8 mouse cellular contexts compared by ENCODE assay signal in the genomic region with DNA sequence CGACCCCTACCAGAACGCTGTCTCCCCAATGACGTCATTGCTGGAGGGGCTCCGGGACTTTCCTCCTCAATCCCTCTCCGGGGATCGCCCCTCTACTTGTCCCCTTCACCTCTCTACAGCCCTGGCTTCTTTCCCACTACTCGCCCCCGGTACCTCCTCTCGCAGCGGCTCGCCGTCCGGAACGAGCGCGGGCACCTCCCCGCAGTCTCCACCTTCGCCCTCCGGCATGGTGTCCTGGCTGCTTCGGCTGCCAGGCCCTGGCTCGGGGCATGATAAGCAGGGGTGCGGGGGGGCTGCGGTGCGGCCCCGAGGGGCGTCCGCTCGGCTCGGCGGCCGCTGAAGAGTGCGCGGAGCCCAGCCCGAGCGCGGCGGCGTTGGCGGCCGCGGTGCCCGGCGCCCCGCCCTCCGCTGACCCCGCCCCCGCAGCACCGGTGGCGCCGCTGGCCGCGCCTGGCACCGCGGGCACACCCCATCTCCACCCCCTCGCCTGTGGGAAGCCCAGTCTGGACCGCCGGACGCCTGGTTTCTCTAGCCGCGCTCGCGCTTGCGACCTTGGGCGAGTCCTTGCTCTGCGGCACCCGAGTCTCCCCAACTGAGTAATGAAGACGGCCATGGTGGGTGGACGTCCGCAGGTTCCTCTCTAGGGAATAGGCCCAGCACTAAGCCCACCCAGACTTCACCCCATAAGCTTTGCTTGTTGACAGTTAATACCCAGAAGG. TPM values are rescaled to one million over a fixed set of nuclear protein-coding genes. Genes with fewer than 3 reads are reported as not detected.
DNase-seq lines count a peak whose midpoint lies in the region; ATAC-seq and TF ChIP-seq lines count a peak whose summit lies in the region.

A gene (minus strand): TSS at position 387 of the 719 bp plus-strand sequence.

- H3K9ac ChIP-seq in heart, embryonic 14.5 days (ENCODE audit: low read length) = peak within 1 kb of the TSS; percentile 55; the same call in 1 of the 2 replicates
- H3K9ac ChIP-seq in lung, embryonic 15.5 days = no peak within 1 kb of the TSS
- H3K9ac ChIP-seq in stomach, postnatal 0 days (ENCODE audit: low read length) = peak within 1 kb of the TSS; percentile 54

- H3K4me1 ChIP-seq in heart, embryonic 14.5 days (ENCODE audit: control insufficient read depth in 2 of 2, insufficient read depth in 2 of 2, low read length in 2 of 2) = peaks cover 15 to 20% of the 10 kb centered on the region in 2 experiments
- peaks cover 25% of the 10 kb centered on the region for H3K4me1 ChIP-seq in lung, embryonic 15.5 days
- H3K4me1 ChIP-seq in stomach, postnatal 0 days (replicated peaks; ENCODE audit: control insufficient read depth, insufficient read depth) = peaks cover 5% of the 10 kb centered on the region; the same call in 1 of the 2 replicates

- ATAC-seq in heart, embryonic 14.5 days (ENCODE audit: insufficient number of reproducible peaks, insufficient read depth, low FRiP score, low read depth) = no peak
- ATAC-seq in lung, embryonic 15.5 days (ENCODE audit: borderline replicate concordance, extremely low read depth, low FRiP score, low TSS enrichment) = no peak
- peak; percentile 35 for ATAC-seq in stomach, postnatal 0 days (ENCODE audit: low FRiP score, low TSS enrichment)

- TF ChIP-seq CTCF in stomach, postnatal 0 days (IDR thresholded peaks at IDR 0.05; ENCODE audit: low read depth) = no peak

- under 1% methylated on average over 63 of the region's 69 CpGs for WGBS in heart, embryonic 14.5 days
- under 1% methylated on average over 59 of the region's 69 CpGs for WGBS in lung, embryonic 15.5 days
- WGBS in stomach, postnatal 0 days = under 1% methylated on average over 65 of the region's 69 CpGs

- no peak for TF ChIP-seq EP300 in stomach, postnatal 0 days (optimal IDR thresholded peaks at IDR 0.05)

- H3K4me2 ChIP-seq in heart, embryonic 14.5 days (ENCODE audit: low read length) = peak within 1 kb of the TSS; percentile 89
- H3K4me2 ChIP-seq in lung, embryonic 15.5 days = peak within 1 kb of the TSS; percentile 79
- peak within 1 kb of the TSS; percentile 77 for H3K4me2 ChIP-seq in stomach, postnatal 0 days (replicated peaks; ENCODE audit: low read depth)

- no peak within 1 kb of the TSS for H3K27ac ChIP-seq in heart, embryonic 14.5 days (replicated peaks in 1 of 2; ENCODE audit: control insufficient read depth in 1 of 2, insufficient read depth in 1 of 2, low read depth in 2 of 2, low read length in 2 of 2)
- H3K27ac ChIP-seq in lung, embryonic 15.5 days = no peak within 1 kb of the TSS
- H3K27ac ChIP-seq in stomach, postnatal 0 days (replicated peaks) = peak within 1 kb of the TSS; percentile 24; the same call in 1 of the 2 replicates

- H3K36me3 ChIP-seq in heart, embryonic 14.5 days (ENCODE audit: control insufficient read depth, insufficient read depth, low read length) = peaks cover 9% of the 10 kb centered on the region
- H3K36me3 ChIP-seq in lung, embryonic 15.5 days = 0 out of 2 replicates have a peak, but pooled peaks cover under 1% of the 10 kb centered on the region
- no peaks in the 10 kb centered on the region for H3K36me3 ChIP-seq in stomach, postnatal 0 days (ENCODE audit: control insufficient read depth, insufficient read depth, low read length)

- H3K4me3 ChIP-seq in heart, embryonic 14.5 days (ENCODE audit: control insufficient read depth in 1 of 2, insufficient read depth in 1 of 2, low read depth in 1 of 2, low read length in 2 of 2) = peak within 1 kb of the TSS; percentile 51 to 54
- H3K4me3 ChIP-seq in lung, embryonic 15.5 days = peak within 1 kb of the TSS; percentile 47
- peak within 1 kb of the TSS; percentile 46 for H3K4me3 ChIP-seq in stomach, postnatal 0 days (ENCODE audit: low read depth, low read length)

- H3K27me3 ChIP-seq in heart, embryonic 14.5 days (ENCODE audit: control insufficient read depth, insufficient read depth, low read length) = peaks cover 56% of the 10 kb centered on the region
- H3K27me3 ChIP-seq in lung, embryonic 15.5 days = peaks cover 63% of the 10 kb centered on the region
- peaks cover 7% of the 10 kb centered on the region for H3K27me3 ChIP-seq in stomach, postnatal 0 days (ENCODE audit: control insufficient read depth, insufficient read depth, low read length)

- no peaks in the 10 kb centered on the region for H3K9me3 ChIP-seq in heart, embryonic 14.5 days (ENCODE audit: control insufficient read depth, low read length)
- H3K9me3 ChIP-seq in lung, embryonic 15.5 days = no peaks in the 10 kb centered on the region
- H3K9me3 ChIP-seq in stomach, postnatal 0 days (ENCODE audit: control insufficient read depth, low read length) = no peaks in the 10 kb centered on the region

- DNase-seq in right cerebral cortex, adult 18-20 months = peak; percentile 80
- DNase-seq in right cerebral cortex, postnatal 36 days (ENCODE audit: low spot score in 2 of 2) = no peak
- peak; percentile 82 for DNase-seq in cerebellum, adult 11-12 months
- DNase-seq in kidney, postnatal 36 days = peak; percentile 56 to 80
- peak; percentile 86 for DNase-seq in stomach, postnatal 0 days (ENCODE audit: low spot score)
- DNase-seq in spleen, adult 12 weeks (ENCODE audit: low spot score) = no peak

RNA-seq across cellular contexts. Expression of the gene that starts here (rescaled TPM):
- 3.7 and 3.9 TPM in 2 replicates for polyA plus RNA-seq in heart, embryonic 14.5 days (2014; fragmentation: Nextera tagmentation; extraction: Ambion mirVana)
- 3.4 and 4.6 TPM in 2 replicates for polyA plus RNA-seq in lung, embryonic 15.5 days (2015; fragmentation: Nextera tagmentation; extraction: Ambion mirVana)
- polyA plus RNA-seq in stomach, postnatal 0 days (2015; fragmentation: Nextera tagmentation; extraction: Ambion mirVana) = 10.4 and 11.4 TPM in 2 replicates

Comparison
In these comparisons a context has a peak if more than half of its experiments do, and no peak if none do; other contexts are left out.
1. DNase-seq: peak in right cerebral cortex, adult 18-20 months (single experiment), cerebellum, adult 11-12 months (single experiment), kidney, postnatal 36 days (2 of 2) and stomach, postnatal 0 days (single experiment); none in right cerebral cortex, postnatal 36 days (0 of 2) and spleen, adult 12 weeks (single experiment).
2. Peak in every context shown above with its lines, with median percentiles within 50 percentile points of each other: H3K4me2 ChIP-seq and H3K4me3 ChIP-seq.